In the genomic region with DNA sequence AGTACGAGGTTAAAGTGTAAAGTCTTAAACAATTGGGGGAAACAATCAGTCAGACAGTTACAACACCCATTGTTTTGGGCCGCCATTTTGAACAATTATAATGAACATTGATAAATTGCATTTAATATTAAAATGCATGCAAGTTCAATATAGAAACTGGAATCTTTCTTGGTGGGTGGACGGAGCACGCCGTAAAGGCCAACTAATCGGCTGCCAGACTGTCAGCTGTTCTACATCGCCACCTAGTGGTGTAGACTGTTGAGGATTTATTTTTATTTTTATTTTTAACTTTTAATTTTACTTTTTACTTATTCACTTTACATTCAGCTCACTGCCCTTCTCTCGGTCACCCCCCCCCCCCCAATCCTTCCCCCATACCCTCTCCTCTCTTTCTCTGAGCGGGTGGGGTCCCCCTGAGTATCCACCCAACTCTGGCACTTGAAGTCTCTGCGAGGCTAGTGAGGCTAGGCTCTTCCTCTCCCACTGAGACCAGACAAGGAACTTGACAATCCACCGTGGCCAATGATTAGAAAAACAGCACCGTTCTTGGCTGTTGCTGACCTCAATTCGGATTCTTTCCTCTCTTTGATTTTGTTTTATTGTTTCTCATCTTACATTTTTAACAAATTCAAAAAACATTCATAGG, we compare ENCODE assay signal across 8 mouse cellular contexts.
DNase-seq lines count a peak whose midpoint lies in the region; ATAC-seq and TF ChIP-seq lines count a peak whose summit lies in the region.

No protein-coding gene starts in this region.

- peak; percentile 62 for TF ChIP-seq CTCF in cerebellum, adult 2 months (IDR thresholded peaks at IDR 0.05; ENCODE audit: borderline replicate concordance, insufficient read depth, low read depth, low read length)

- H3K27ac ChIP-seq in cerebellum, adult 2 months (ENCODE audit: insufficient read depth, low read length) = no peak overlapping the region
- no peak overlapping the region for H3K27ac ChIP-seq in embryonic facial prominence, embryonic 14.5 days (replicated peaks; ENCODE audit: low read depth, low read length)
- no peak overlapping the region for H3K27ac ChIP-seq in liver, embryonic 12.5 days

- no peak for TF ChIP-seq POLR2A in cerebellum, adult 2 months (IDR thresholded peaks at IDR 0.05; ENCODE audit: borderline replicate concordance, insufficient read depth, low read length)

- WGBS in cerebellum, adult 2 months = 12% methylated on average over 13 of the region's 13 CpGs
- WGBS in embryonic facial prominence, embryonic 14.5 days = 15% methylated on average over 13 of the region's 13 CpGs
- 15% methylated on average over 12 of the region's 13 CpGs for WGBS in liver, embryonic 12.5 days (ENCODE audit: insufficient replicate concordance)

- no peak overlapping the region; the same call in 1 of the 2 replicates for H3K4me2 ChIP-seq in embryonic facial prominence, embryonic 14.5 days (ENCODE audit: low read depth, low read length)
- H3K4me2 ChIP-seq in liver, embryonic 12.5 days = peak overlapping the region; percentile 40

- no peaks in the 10 kb centered on the region for H3K4me1 ChIP-seq in cerebellum, adult 2 months (ENCODE audit: control insufficient read depth, insufficient read depth, low read length)
- H3K4me1 ChIP-seq in embryonic facial prominence, embryonic 14.5 days (ENCODE audit: control insufficient read depth, insufficient read depth, low read length) = peaks cover 18% of the 10 kb centered on the region; the same call in 1 of the 2 replicates
- no peaks in the 10 kb centered on the region for H3K4me1 ChIP-seq in liver, embryonic 12.5 days

- no peak overlapping the region for H3K9ac ChIP-seq in embryonic facial prominence, embryonic 14.5 days (ENCODE audit: low read depth, low read length)
- H3K9ac ChIP-seq in liver, embryonic 12.5 days = no peak overlapping the region

- H3K9me3 ChIP-seq in embryonic facial prominence, embryonic 14.5 days (ENCODE audit: control insufficient read depth, low read length) = no peaks in the 10 kb centered on the region
- H3K9me3 ChIP-seq in liver, embryonic 12.5 days (replicated peaks) = no peaks in the 10 kb centered on the region

- no peak for ATAC-seq in embryonic facial prominence, embryonic 14.5 days (ENCODE audit: low read depth)
- ATAC-seq in liver, embryonic 12.5 days = no peak

- no peaks in the 10 kb centered on the region for H3K36me3 ChIP-seq in embryonic facial prominence, embryonic 14.5 days (ENCODE audit: control insufficient read depth, insufficient read depth, low read length)
- H3K36me3 ChIP-seq in liver, embryonic 12.5 days = no peaks in the 10 kb centered on the region

- no peak for DNase-seq in cerebellum, adult 2 months
- DNase-seq in cerebellum, adult 11-12 months = no peak
- peak; percentile 45 for DNase-seq in A20 (ENCODE audit: low read depth, low spot score)
- DNase-seq in embryonic facial prominence, embryonic 14.5 days (ENCODE audit: low spot score) = peak; percentile 76
- DNase-seq in retina, embryonic 14.5 days (ENCODE audit: low spot score) = peak; percentile 83
- DNase-seq in urinary bladder, adult 2 months (ENCODE audit: low spot score) = no peak
- no peak for DNase-seq in layer of hippocampus, postnatal 14 days (ENCODE audit: low spot score in 2 of 2)

- no peak overlapping the region for H3K4me3 ChIP-seq in cerebellum, adult 2 months (replicated peaks; ENCODE audit: insufficient read depth, low read depth, low read length)
- H3K4me3 ChIP-seq in embryonic facial prominence, embryonic 14.5 days (ENCODE audit: low read depth, low read length) = no peak overlapping the region
- H3K4me3 ChIP-seq in liver, embryonic 12.5 days = no peak overlapping the region

- no peaks in the 10 kb centered on the region; the same call in 1 of the 2 replicates for H3K27me3 ChIP-seq in cerebellum, adult 2 months (ENCODE audit: control insufficient read depth, insufficient read depth, low read length)
- H3K27me3 ChIP-seq in embryonic facial prominence, embryonic 14.5 days (replicated peaks; ENCODE audit: control insufficient read depth, insufficient read depth, low read length) = no peaks in the 10 kb centered on the region
- no peaks in the 10 kb centered on the region for H3K27me3 ChIP-seq in liver, embryonic 12.5 days (replicated peaks)

Comparison
In these comparisons a context has a peak if more than half of its experiments do, and no peak if none do; other contexts are left out.
1. DNase-seq: peak in A20 (single experiment), embryonic facial prominence, embryonic 14.5 days (single experiment) and retina, embryonic 14.5 days (single experiment); none in cerebellum, adult 2 months (0 of 2), cerebellum, adult 11-12 months (single experiment), urinary bladder, adult 2 months (single experiment) and layer of hippocampus, postnatal 14 days (0 of 2).